Mouse (Mus musculus) layer of hippocampus, adult 9-10 months (tissue): Measurements from ENCODE around the gene Limk1.
A peak's percentile ranks its signal among the peaks of the same experiment; 100 is the strongest.

Experiments
- DNase-seq: peaks from one replicate; pipeline ENCODE4 v3.0.0; 2022; ENCODE audit warnings: low spot score

Gene Limk1

GRCm38 (mm10) chr5:134630835-134631234 lies 57.6 kb downstream of the Limk1 start:
- DNase-seq: no peak

GRCm38 (mm10) chr5:134629508-134629907 lies 58.9 kb downstream of the Limk1 start:
- DNase-seq: no peak

- peak; percentile 69 for DNase-seq
Observed at GRCm38 (mm10) chr5:134622069-134622468, 66.3 kb downstream of the Limk1 start.

GRCm38 (mm10) chr5:134621099-134621640 lies 67.2 kb downstream of the Limk1 start:
- no peak for DNase-seq

- no peak for DNase-seq
Observed at GRCm38 (mm10) chr5:134620457-134620856, 67.9 kb downstream of the Limk1 start.

- DNase-seq: no peak
Observed at GRCm38 (mm10) chr5:134617071-134617470, 71.3 kb downstream of the Limk1 start.

GRCm38 (mm10) chr5:134615780-134616179 lies 72.6 kb downstream of the Limk1 start:
- DNase-seq: no peak

- DNase-seq: no peak
Observed at GRCm38 (mm10) chr5:134615380-134615779, 73.0 kb downstream of the Limk1 start.

GRCm38 (mm10) chr5:134614802-134615201 lies 73.6 kb downstream of the Limk1 start, which contains the start of gene Lat2:
Gene Lat2 (minus strand): TSS chr5:134615025.
- no peak for DNase-seq

- no peak for DNase-seq
Observed at GRCm38 (mm10) chr5:134614296-134614695, 74.1 kb downstream of the Limk1 start.

- DNase-seq: no peak
Observed at GRCm38 (mm10) chr5:134613727-134614126, 74.7 kb downstream of the Limk1 start.

GRCm38 (mm10) chr5:134611810-134612521 lies 76.4 kb downstream of the Limk1 start:
- DNase-seq: no peak

GRCm38 (mm10) chr5:134609916-134610643 lies 78.3 kb downstream of the Limk1 start:
- DNase-seq: no peak

GRCm38 (mm10) chr5:134607121-134607520 lies 81.3 kb downstream of the Limk1 start:
- no peak for DNase-seq

- DNase-seq: no peak
Observed at GRCm38 (mm10) chr5:134606314-134606713, 82.1 kb downstream of the Limk1 start.
